Mouse (Mus musculus) B cell, adult 62 days (primary cell): Measurements from ENCODE around the gene Gpr1. TPM values are rescaled to one million over a fixed set of nuclear protein-coding genes. Genes with fewer than 3 reads are reported as not detected.

ENCODE experiments used
- total RNA-seq: library from RNA; stranded (reverse); gene quantifications from 4 replicates; pipeline ENCODE4 v1.2.4, GENCODE M21; 2023

Gene Gpr1
- not detected in 4 replicates for total RNA-seq

GRCm38 (mm10) chr1:63214271-63214558 is at the start of gene Gpr1:
TSS of gene Gpr1 (minus strand) at chr1:63214543.

DNA sequence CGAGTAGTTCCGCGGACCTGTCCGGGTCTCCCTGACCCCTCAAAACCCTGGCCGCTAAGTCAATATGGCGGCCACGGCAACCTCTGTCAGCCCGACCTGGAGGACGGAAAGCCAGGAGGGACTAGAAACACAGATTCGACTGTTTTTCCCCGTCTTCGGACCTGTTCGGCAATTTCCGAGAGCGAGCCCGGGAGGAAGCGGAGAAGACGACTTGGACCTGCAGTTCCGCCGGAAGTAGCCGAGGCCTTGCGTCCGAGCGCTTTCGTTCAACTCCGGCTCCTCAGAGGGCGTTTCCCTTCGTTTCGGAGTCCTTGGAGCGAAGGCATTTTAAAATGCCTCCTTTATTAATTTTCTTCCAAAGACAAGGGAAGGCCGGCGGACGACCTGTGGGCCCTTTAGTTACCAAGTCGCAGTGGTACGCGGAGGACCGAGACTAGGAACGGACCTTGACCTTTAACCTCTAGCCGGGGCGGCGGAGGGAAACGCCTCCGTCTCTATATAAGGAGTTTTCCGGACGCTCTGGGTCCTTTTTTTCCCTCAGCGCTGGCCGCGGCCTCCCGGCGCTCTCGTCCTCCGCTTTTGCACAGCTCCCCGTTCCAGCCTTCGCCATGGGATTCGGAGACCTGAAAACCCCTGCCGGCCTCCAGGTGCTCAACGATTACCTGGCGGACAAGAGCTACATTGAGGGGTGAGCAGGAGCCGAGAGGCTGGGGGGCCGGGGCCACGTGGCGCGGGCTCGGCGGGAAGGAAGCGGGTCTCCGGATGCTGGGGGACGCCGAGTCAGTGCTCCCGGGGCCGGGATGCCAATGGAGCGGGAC is 37.5 kb downstream of the Gpr1 start, which contains the start of the genes Eef1b2 and Ndufs1:
Gene Eef1b2 (plus strand): TSS at position 222 of the 818 bp plus-strand sequence.
Gene Ndufs1 (minus strand): TSS at position 230 of the 818 bp plus-strand sequence.

Other genes starting within 250 kb of the Gpr1 start
- 80.3 to 91.1 TPM (median 83.7 TPM) in 4 replicates for gene Ino80d, start 99.9 kb downstream of the Gpr1 start, total RNA-seq
- 898 to 1,079 TPM (median 1,016 TPM) in 4 replicates for gene Eef1b2, start 37.7 kb downstream of the Gpr1 start, total RNA-seq
- gene Ndufs1, start 37.7 kb downstream of the Gpr1 start, total RNA-seq = 68.1 to 80.5 TPM (median 74.2 TPM) in 4 replicates
- gene Zdbf2, start 58.7 kb upstream of the Gpr1 start, total RNA-seq = 0.06 TPM in 1 of 4 replicates, not detected in the others
- 0.30 to 0.92 TPM (median 0.39 TPM) in 4 replicates for gene Adam23, start 231.3 kb upstream of the Gpr1 start, total RNA-seq